Mouse (Mus musculus) limb, embryonic 12.5 days (tissue): ENCODE measurements around the gene Apold1. TPM values are rescaled to one million over a fixed set of nuclear protein-coding genes. Genes with fewer than 3 reads are reported as not detected.

ENCODE experiments used
- ATAC-seq: fragments of 200-750 bp; cut with Nextera tagmentation; 2 replicates; pipeline ENCODE4 v1.8.0; 2017; ENCODE audit warnings: low read depth, moderate TSS enrichment; ENCODE audit not compliant: insufficient number of reproducible peaks, insufficient read depth, low FRiP score, low TSS enrichment
- H3K27ac ChIP-seq: fragments of 300-500 bp; sonication (generic); 2 replicates; pipeline ENCODE4 v1.5.1; 2016; ENCODE audit warnings: mild to moderate bottlenecking, moderate library complexity
- H3K27me3 ChIP-seq: fragments of 300-500 bp; sonication (generic); 2 replicates; pipeline ENCODE4 v1.6.1; 2016; ENCODE audit warnings: mild to moderate bottlenecking, moderate library complexity
- H3K36me3 ChIP-seq: fragments of 300-500 bp; sonication (generic); 2 replicates; pipeline ENCODE4 v1.6.1; 2016; ENCODE audit warnings: mild to moderate bottlenecking, moderate library complexity
- H3K4me1 ChIP-seq: fragments of 300-500 bp; sonication (generic); replicated peaks from 2 replicates; pipeline ENCODE4 v1.6.1; 2016
- H3K4me2 ChIP-seq: fragments of 300-500 bp; sonication (generic); 2 replicates; pipeline ENCODE4 v1.6.1; 2016; ENCODE audit warnings: mild to moderate bottlenecking, moderate library complexity
- H3K4me3 ChIP-seq: fragments of 300-500 bp; sonication (generic); replicated peaks from 2 replicates; pipeline ENCODE4 v1.5.1; 2016; ENCODE audit warnings: mild to moderate bottlenecking
- H3K9ac ChIP-seq: fragments of 300-500 bp; sonication (generic); replicated peaks from 2 replicates; pipeline ENCODE4 v1.6.1; 2016; ENCODE audit warnings: mild to moderate bottlenecking, moderate library complexity
- H3K9me3 ChIP-seq: fragments of 300-500 bp; sonication (generic); 2 replicates; pipeline ENCODE4 v1.6.1; 2016; ENCODE audit warnings: mild to moderate bottlenecking, moderate library complexity
- WGBS: fragments of 180-500 bp; shearing (Covaris S2); methylation state at CpG from one replicate; pipeline ENCODE4 v1.1.7; 2016; 5-methylcytosine and 5-hydroxymethylcytosine counted together
- polyA plus RNA-seq: library from polyadenylated mRNA; unstranded; fragments of >200 nt; fragmentation: Nextera tagmentation; extraction: Ambion mirVana; gene quantifications from 2 replicates; pipeline ENCODE4 v1.2.1, GENCODE M21; 2016

The Apold1 gene
- polyA plus RNA-seq, 1 experiment from 2014 or later: 5.2 TPM

- no peak for ATAC-seq
- 77% methylated on average over 4 of the region's 4 CpGs for WGBS
These were observed 20.5 kb downstream of the Apold1 start for GRCm38 (mm10) chr6:135001991-135002390.

DNA sequence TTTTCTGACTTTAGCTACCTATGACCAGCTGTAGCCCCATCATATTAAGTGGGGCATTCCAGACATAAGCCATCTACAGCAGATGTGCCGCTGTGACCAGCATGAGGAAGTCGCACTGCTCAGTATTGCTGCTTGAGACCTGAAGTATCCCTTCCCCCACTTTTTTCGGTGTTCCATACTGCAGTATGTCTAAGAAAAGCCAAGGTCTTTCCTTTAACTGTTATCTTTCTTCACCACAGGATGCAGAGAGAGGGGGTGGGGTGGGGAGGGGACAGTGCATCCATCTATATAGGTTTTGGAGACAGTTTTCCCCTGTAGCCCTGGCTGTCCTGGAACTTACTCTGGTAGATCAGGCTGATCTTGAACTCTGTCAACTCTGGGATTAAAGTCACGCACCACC is 24.9 kb downstream of the Apold1 start:
- Histone ChIP-seq H3K27ac (no peak overlapping the region), H3K9me3 (no peaks in the 10 kb centered on the region), H3K4me2 (no peak overlapping the region), H3K27me3 (no peaks in the 10 kb centered on the region), H3K4me1 (no peaks in the 10 kb centered on the region), H3K9ac (no peak overlapping the region), H3K36me3 (no peaks in the 10 kb centered on the region), H3K4me3 (no peak overlapping the region)
- 90% methylated on average over 4 of the region's 4 CpGs for WGBS
- no peak for ATAC-seq

More at GRCm38 (mm10) chr6:135001991-135002390, 20.5 kb downstream of the Apold1 start:
- no peaks in the 10 kb centered on the region for H3K9me3 ChIP-seq
- no peak overlapping the region for H3K4me2 ChIP-seq
- H3K4me1 ChIP-seq: no peaks in the 10 kb centered on the region
- H3K9ac ChIP-seq: no peak overlapping the region
- no peaks in the 10 kb centered on the region for H3K36me3 ChIP-seq
- H3K4me3 ChIP-seq: no peak overlapping the region
- no peaks in the 10 kb centered on the region for H3K27me3 ChIP-seq
- no peak overlapping the region for H3K27ac ChIP-seq

DNA sequence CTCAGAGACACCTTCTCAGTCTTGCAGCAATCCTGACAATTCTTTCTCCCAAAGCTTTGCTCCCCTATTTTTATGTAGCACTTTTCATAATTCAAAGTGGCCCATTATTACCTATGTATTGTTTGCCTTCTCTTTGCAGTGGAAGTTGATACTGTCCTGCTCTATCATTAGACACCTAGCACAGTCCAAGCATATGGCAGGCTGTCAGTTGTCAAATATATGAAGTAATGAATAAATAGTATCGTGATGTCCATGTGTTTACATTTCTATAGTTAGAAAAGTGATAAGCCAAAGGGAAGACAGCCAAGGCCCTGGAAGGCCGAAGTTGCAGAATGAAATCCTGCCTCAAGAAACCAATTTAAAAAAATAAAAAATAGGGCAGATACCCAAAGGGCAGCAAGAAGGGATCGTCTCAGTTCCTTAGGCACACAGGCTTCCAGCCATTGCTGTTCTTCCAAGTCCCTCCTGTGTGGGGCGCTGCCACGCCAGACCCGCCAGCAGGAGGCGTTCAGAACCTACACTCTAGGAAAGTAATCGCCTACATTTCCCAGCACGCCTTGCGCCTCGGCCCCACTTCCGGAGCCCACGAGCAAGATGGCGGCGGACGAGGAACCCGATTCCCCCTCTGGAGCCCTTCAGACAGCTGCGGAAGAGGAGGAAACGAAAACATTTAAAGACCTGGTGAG is 29.7 kb downstream of the Apold1 start, which contains the start of gene Ddx47:
Ddx47 (plus strand) TSS at position 565 of the 686 bp plus-strand sequence.
- ATAC-seq: peak; percentile 87
- no peak within 1 kb of the TSS for H3K27ac ChIP-seq

GRCm38 (mm10) chr6:135011734-135012116 is 30.2 kb downstream of the Apold1 start:
- H3K27me3 ChIP-seq: no peaks in the 10 kb centered on the region
- H3K36me3 ChIP-seq: peaks cover 31% of the 10 kb centered on the region
- no peak overlapping the region for H3K27ac ChIP-seq
- WGBS: 2% methylated on average over 14 of the region's 14 CpGs
- peak overlapping the region; percentile 65 for H3K4me3 ChIP-seq
- H3K9ac ChIP-seq: peak overlapping the region; percentile 82
- ATAC-seq: peak; percentile 44; the same call in 1 of the 2 replicates
- peak overlapping the region; percentile 82 for H3K4me2 ChIP-seq
- H3K9me3 ChIP-seq: no peaks in the 10 kb centered on the region
- peaks cover 6% of the 10 kb centered on the region for H3K4me1 ChIP-seq

More for the DNA sequence above, 29.7 kb downstream of the Apold1 start, which contains the start of gene Ddx47:
- Histone ChIP-seq H3K9me3 (no peaks in the 10 kb centered on the region), H3K4me3 (peak within 1 kb of the TSS; percentile 65), H3K36me3 (peaks cover 25% of the 10 kb centered on the region), H3K27me3 (no peaks in the 10 kb centered on the region), H3K4me1 (peaks cover 6% of the 10 kb centered on the region), H3K9ac (peak within 1 kb of the TSS; percentile 82), H3K4me2 (peak within 1 kb of the TSS; percentile 82)
- WGBS: 7% methylated on average over 19 of the region's 19 CpGs

DNA sequence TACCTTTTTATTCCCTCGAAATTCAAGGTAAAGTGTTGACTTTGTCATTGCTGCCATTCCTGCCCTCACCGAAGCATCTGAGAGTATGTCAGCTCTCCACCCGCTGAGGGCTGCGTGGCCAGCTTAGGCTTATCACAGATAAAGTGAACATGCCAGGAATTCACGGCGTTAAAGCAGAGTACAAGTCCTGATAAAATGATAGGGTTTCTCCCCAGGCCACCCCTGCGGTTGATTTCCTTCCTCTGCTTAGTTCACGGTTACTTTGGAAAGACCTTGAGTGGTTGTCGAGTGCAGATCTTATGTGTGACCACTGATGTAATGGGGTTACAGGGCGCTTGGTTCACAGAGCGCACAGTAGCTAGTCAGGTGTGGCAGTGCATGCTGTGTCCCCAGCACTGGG is 35.7 kb downstream of the Apold1 start:
- H3K9me3 ChIP-seq: no peaks in the 10 kb centered on the region
- 94% methylated on average over 11 of the region's 11 CpGs for WGBS
- H3K4me2 ChIP-seq: no peak overlapping the region
- peaks cover 3% of the 10 kb centered on the region for H3K4me1 ChIP-seq
- peaks cover 86% of the 10 kb centered on the region for H3K36me3 ChIP-seq
- no peak overlapping the region for H3K4me3 ChIP-seq
- no peak for ATAC-seq
- H3K9ac ChIP-seq: no peak overlapping the region
- H3K27ac ChIP-seq: no peak overlapping the region
- H3K27me3 ChIP-seq: no peaks in the 10 kb centered on the region

GRCm38 (mm10) chr6:135019564-135019963 is 38.0 kb downstream of the Apold1 start:
- H3K27me3 ChIP-seq: no peaks in the 10 kb centered on the region
- no peak overlapping the region for H3K4me3 ChIP-seq
- no peaks in the 10 kb centered on the region for H3K4me1 ChIP-seq
- whole genome bisulfite sequencing: 94% methylated on average over 10 of the region's 10 CpGs
- H3K9ac ChIP-seq: no peak overlapping the region
- ATAC-seq: no peak
- no peak overlapping the region for H3K27ac ChIP-seq
- H3K36me3 ChIP-seq: peaks cover 100% of the 10 kb centered on the region
- H3K9me3 ChIP-seq: no peaks in the 10 kb centered on the region
- no peak overlapping the region for H3K4me2 ChIP-seq

DNA sequence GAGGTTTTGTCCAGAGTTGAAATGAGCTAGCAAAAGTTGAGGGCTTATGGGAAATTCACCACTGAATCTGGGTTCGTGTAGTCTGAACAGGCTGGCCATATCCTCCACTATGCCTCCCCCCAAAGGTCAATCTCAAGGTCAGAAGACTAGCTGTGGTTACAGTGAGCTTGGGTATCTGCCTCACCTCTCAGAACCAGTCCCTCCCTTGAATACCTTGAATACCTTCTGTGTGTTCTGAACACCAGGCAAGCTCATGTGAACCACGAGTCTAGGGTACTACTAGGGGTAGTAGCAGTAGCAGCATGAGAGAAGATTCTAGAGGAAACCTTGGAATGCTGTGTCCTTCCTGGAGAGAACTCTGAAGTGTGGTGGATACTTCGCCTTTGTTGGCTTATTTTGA is 40.1 kb downstream of the Apold1 start:
- H3K9me3 ChIP-seq: no peaks in the 10 kb centered on the region
- no peak overlapping the region for H3K27ac ChIP-seq
- H3K36me3 ChIP-seq: peaks cover 90% of the 10 kb centered on the region
- no peaks in the 10 kb centered on the region for H3K4me1 ChIP-seq
- ATAC-seq: no peak
- no peaks in the 10 kb centered on the region for H3K27me3 ChIP-seq
- H3K4me2 ChIP-seq: no peak overlapping the region
- H3K9ac ChIP-seq: no peak overlapping the region
- WGBS: 89% methylated on average over 3 of the region's 3 CpGs
- no peak overlapping the region for H3K4me3 ChIP-seq

GRCm38 (mm10) chr6:135023379-135023778 is 41.9 kb downstream of the Apold1 start:
- no peak overlapping the region for H3K27ac ChIP-seq
- no peak overlapping the region for H3K4me2 ChIP-seq
- no peaks in the 10 kb centered on the region for H3K27me3 ChIP-seq
- ATAC-seq: no peak
- H3K4me1 ChIP-seq: no peaks in the 10 kb centered on the region
- H3K4me3 ChIP-seq: no peak overlapping the region
- H3K9ac ChIP-seq: no peak overlapping the region
- peaks cover 72% of the 10 kb centered on the region for H3K36me3 ChIP-seq
- 93% methylated on average over 14 of the region's 14 CpGs for WGBS
- H3K9me3 ChIP-seq: no peaks in the 10 kb centered on the region

GRCm38 (mm10) chr6:135024781-135025420 is 43.4 kb downstream of the Apold1 start:
- no peak for ATAC-seq
- Histone ChIP-seq H3K4me2 (no peak overlapping the region), H3K27ac (no peak overlapping the region), H3K4me1 (peaks cover 8% of the 10 kb centered on the region; the same call in 1 of the 2 replicates), H3K27me3 (no peaks in the 10 kb centered on the region), H3K36me3 (peaks cover 57% of the 10 kb centered on the region), H3K9ac (no peak overlapping the region), H3K4me3 (no peak overlapping the region), H3K9me3 (no peaks in the 10 kb centered on the region)
- WGBS: 75% methylated on average over 1 of the region's 1 CpGs

DNA sequence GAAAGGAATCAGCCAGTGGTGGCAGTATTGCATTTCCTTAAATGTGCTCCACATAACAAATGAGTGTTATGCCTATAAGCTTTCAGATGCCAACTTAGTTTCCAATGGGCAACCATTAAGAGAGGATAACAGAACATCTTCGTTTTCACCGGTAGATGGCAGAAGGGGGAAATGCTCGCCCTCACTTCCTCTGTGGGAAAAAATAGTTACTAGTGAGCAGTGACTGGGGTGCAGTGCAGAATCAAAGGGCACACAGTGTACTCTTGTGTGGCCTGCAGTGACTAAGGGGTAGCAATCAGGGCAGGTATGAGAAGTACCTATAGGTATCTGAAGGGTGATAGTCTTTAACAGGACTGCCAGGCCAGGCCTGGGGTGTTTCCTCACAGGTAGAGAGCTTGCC is 44.7 kb downstream of the Apold1 start:
- Histone ChIP-seq H3K27ac (no peak overlapping the region), H3K9ac (no peak overlapping the region), H3K4me2 (no peak overlapping the region), H3K9me3 (no peaks in the 10 kb centered on the region), H3K36me3 (peaks cover 44% of the 10 kb centered on the region), H3K4me3 (no peak overlapping the region), H3K27me3 (no peaks in the 10 kb centered on the region), H3K4me1 (peaks cover 8% of the 10 kb centered on the region; the same call in 1 of the 2 replicates)
- 0 out of 2 replicates have a peak, but pooled peaks have one; percentile 15 for ATAC-seq
- 12% methylated on average over 3 of the region's 3 CpGs for WGBS

DNA sequence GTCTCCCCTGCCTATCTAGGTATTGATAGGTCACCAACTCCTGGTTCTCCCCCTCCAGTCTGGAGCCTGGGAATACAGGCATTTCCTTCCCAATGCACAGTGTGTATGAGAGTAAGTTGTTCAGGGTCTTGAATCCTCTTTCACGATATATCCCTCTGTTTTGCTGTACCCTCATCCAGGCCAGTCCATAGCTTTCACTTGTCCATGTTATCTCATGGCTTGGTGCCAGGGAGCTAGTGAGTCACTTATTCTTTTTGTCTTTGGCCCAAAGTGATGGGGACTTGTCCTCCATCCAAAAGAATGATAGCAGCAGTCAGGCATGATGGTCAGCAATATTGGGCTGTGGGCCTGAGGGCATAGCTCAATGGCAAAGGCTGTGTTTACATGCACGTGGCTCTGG is 45.2 kb downstream of the Apold1 start:
- Histone ChIP-seq H3K4me2 (no peak overlapping the region), H3K36me3 (peaks cover 39% of the 10 kb centered on the region), H3K4me1 (peaks cover 8% of the 10 kb centered on the region; the same call in 1 of the 2 replicates), H3K9me3 (no peaks in the 10 kb centered on the region), H3K27me3 (no peaks in the 10 kb centered on the region), H3K27ac (no peak overlapping the region), H3K4me3 (no peak overlapping the region), H3K9ac (no peak overlapping the region)
- ATAC-seq: no peak
- WGBS: 76% methylated on average over 2 of the region's 2 CpGs
